Comparison of ENCODE assay signal across 28 mouse cellular contexts in genomic region chr11:116665289-116665688, GRCm38 (mm10). TPM values are rescaled to one million over a fixed set of nuclear protein-coding genes. Genes with fewer than 3 reads are reported as not detected.
"Had no signal": no experiment of that assay in that cellular context is flagged by ENCODE, and none has a peak within 500 bp of the region (broad histone marks: within the 10 kb centered on the region; RNA-seq: fewer than 3 reads in every experiment).

No protein-coding gene starts in this region.

- H3K36me3 ChIP-seq: heart, embryonic 13.5 days; heart, embryonic 15.5 days; hindbrain, embryonic 12.5 days; hindbrain, embryonic 15.5 days; kidney, embryonic 15.5 days; limb, embryonic 13.5 days; limb, embryonic 15.5 days; liver, embryonic 12.5 days had no signal

- ATAC-seq: hindbrain, postnatal 0 days; intestine, embryonic 16.5 days; liver, embryonic 12.5 days had no signal

- H3K9ac ChIP-seq: heart, embryonic 15.5 days; hindbrain, embryonic 12.5 days; hindbrain, embryonic 15.5 days; kidney, embryonic 15.5 days; limb, embryonic 13.5 days; limb, embryonic 15.5 days; liver, embryonic 12.5 days; liver, embryonic 14.5 days had no signal

- H3K27me3 ChIP-seq: hindbrain, embryonic 15.5 days had no signal

- H3K27ac ChIP-seq: gastrocnemius, adult 2 months; heart, embryonic 13.5 days; heart, embryonic 15.5 days; hindbrain, embryonic 15.5 days; hindbrain, postnatal 0 days; kidney, embryonic 15.5 days; kidney, postnatal 0 days; limb, embryonic 13.5 days; limb, embryonic 15.5 days; liver, embryonic 12.5 days; liver, embryonic 14.5 days had no signal

- H3K9me3 ChIP-seq: heart, embryonic 13.5 days; heart, embryonic 15.5 days; hindbrain, embryonic 12.5 days; hindbrain, embryonic 15.5 days; kidney, embryonic 15.5 days; limb, embryonic 13.5 days; limb, embryonic 15.5 days; liver, embryonic 12.5 days had no signal

- H3K4me2 ChIP-seq: heart, embryonic 11.5 days; heart, embryonic 13.5 days; heart, embryonic 15.5 days; hindbrain, embryonic 12.5 days; hindbrain, embryonic 15.5 days; kidney, embryonic 15.5 days; limb, embryonic 13.5 days; limb, embryonic 15.5 days; liver, embryonic 12.5 days had no signal

- DNase-seq: gastrocnemius, postnatal 10 days; gastrocnemius, postnatal 25 days; heart, adult 18-20 months; heart, postnatal 14 days; heart, postnatal 36 days; kidney, adult 11 months; kidney, adult 2 months; kidney, adult 9 months; kidney, postnatal 14 days; kidney, postnatal 36 days; layer of hippocampus, adult 9-11 months; layer of hippocampus, postnatal 36 days; left cerebral cortex, postnatal 4 days had no signal

- H3K4me3 ChIP-seq: gastrocnemius, adult 2 months; heart, embryonic 13.5 days; heart, embryonic 15.5 days; hindbrain, embryonic 12.5 days; hindbrain, embryonic 15.5 days; kidney, embryonic 15.5 days; limb, embryonic 13.5 days; limb, embryonic 15.5 days; liver, embryonic 12.5 days had no signal

RNA-seq across cellular contexts. Expression of gene Prcd, which starts 12.0 kb away (rescaled TPM):
- polyA plus RNA-seq: liver, adult 2 months had no signal
